Mouse (Mus musculus) thymus, postnatal 25 days (tissue): ENCODE measurements around the gene Mansc1.

ENCODE experiments used
- DNase-seq: peaks from one replicate; pipeline ENCODE4 v3.0.0; 2022

Mansc1 gene

DNA sequence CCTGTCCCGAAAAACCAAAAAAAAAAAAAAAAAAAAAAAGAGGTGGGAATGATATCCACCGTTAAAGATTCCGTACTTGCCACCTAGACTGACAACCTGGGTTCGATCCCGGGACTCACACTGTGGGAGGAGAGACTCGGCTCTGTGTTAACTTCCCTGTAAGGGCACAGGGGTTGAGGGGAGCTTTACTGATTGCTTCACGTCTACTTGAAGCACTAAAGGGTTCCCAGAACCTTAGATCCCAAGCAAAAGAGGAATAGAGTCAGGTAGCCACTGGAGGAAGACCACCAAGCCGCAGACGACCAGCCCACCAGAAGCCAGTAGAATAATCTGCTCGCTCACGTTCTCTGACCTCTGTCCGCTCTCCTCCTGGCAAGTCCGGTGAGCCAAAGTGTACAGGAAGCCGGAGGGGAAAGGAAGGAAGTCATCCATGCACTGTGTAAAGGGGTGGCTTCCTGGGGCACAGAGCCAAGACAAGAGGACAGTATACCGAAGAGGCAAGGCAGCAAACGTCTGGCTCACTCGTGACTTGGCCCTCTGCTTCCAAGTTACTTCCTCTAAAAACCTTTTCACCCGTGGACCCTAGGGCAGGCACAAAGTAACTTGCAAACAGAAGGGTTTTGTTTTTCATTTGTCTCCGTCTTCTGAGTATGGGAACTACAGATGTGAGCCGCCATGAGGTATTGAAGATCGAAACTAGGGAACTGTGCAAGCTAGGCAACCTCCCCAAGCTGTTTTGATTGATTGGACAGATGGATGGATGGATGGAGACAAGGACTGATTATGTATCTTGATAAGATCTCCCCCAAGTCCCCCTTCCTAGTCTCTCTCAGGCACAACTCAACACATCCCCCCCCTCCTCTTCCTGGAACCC is 37.5 kb downstream of the Mansc1 start:
- peak; percentile 8 for DNase-seq

DNA sequence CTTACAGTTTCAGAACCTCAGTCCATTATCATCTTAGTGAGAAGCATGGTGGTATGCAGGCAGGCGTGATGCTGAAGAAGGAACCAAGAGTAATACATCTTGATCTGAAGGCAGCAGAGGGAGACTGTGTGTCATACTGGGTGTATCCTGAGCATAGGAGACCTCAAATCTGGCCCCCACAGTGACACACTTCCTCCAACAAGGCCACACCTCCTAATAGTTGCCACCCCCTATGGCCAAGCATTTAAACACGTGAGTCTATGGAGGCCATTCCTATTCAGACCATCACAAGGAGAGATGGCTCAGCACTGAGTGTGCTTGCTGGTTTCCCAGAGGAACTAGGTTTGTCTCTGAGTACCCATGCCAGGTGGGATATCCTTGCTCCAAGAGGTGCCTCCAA is 40.7 kb downstream of the Mansc1 start:
- DNase-seq: no peak

DNA sequence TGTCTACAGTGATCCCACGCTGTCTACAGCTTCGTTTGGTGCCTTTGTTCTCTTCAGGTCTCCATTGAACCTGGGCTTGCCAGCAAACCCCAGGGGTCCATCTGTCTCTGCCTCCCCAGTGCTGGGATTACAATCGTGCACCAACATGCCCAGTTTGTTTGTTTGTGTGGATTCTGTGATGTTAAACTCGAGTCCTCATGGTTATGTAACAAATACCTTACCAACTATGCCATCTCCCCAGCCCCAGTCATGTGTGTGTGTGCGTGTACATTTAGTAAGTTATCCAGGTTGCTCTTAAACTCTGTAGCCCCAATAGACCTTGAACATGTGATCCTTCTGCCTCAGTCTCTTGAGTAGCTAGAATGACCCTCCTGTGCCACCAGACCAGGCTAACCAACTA is 46.0 kb downstream of the Mansc1 start:
- DNase-seq: no peak

GRCm38 (mm10) chr6:134584616-134585015 is 47.7 kb downstream of the Mansc1 start:
- no peak for DNase-seq

DNA sequence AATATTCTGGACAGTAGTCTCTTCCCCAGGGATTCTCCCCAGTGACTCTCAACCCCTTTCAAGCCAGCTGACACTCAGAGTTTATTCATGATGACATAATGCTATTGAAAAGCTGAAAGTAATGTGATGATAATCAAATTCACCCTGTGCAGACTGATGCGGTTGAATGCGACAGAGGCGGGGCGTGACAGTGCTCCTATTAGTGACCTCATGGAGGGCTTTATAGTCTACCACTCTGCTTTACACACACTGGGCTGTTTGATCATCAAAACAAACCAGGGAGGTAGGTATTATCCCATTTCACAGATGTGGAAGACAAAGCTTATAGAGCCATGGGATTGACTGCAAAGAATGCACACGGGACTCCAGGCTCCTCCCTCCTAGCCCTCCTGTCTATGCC is 50.2 kb downstream of the Mansc1 start:
- no peak for DNase-seq

DNA sequence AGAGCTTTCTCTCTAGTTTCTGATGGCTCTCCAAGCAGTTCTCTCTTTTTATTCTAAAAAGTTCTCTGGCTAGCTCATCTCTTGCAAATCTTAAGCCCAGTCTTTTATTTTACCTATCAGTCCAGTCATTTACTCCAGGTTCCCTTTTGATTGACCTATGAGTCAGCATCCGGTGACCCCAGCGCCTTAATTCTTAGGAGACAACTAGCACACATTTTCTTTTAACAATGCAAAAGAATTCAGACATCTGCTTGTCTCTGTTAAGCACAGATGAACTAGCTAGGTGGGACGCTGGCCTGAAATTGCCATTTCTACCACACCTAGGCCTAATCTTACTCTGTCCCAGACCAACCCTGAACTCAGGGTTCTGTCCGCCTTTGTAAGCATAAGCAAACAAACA is 52.8 kb downstream of the Mansc1 start:
- DNase-seq: no peak

- DNase-seq: no peak
Observed at GRCm38 (mm10) chr6:134578039-134578438, 54.2 kb downstream of the Mansc1 start.

GRCm38 (mm10) chr6:134575288-134575741 is 57.0 kb downstream of the Mansc1 start:
- DNase-seq: no peak

DNA sequence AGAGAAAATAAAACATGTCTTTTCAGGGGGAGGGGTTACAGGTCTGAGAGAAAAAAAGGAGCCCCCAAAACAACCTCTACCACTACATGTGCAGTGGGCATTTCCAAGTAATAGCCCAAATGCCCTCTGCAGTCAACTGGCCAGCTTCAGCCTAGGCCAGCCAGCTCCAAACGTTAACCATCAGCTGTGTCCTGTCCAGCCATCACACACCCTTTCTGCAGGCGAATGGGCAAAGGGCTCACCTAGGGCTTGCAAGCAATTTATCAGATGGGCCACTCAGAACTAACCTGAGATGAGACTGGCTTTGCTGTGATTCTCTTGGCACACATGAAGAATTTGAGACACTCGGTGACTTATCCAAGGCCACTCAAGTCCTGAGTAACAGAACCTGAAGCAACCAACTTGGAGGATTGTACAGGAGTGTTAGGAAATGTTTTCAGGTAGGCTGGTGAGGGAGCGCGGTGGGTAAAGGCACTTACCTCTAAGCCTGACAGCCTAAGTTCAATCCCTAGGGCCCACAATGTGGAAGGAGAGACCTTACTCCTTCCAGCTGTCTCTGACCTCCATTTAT is 64.2 kb downstream of the Mansc1 start:
- no peak for DNase-seq

- DNase-seq: peak; percentile 84
Observed at GRCm38 (mm10) chr6:134566818-134567485, 65.3 kb downstream of the Mansc1 start, which contains the start of gene Lrp6. Lrp6 (minus strand) TSS chr6:134566965.

- no peak for DNase-seq
Observed at GRCm38 (mm10) chr6:134566248-134566817, 66.0 kb downstream of the Mansc1 start.

DNA sequence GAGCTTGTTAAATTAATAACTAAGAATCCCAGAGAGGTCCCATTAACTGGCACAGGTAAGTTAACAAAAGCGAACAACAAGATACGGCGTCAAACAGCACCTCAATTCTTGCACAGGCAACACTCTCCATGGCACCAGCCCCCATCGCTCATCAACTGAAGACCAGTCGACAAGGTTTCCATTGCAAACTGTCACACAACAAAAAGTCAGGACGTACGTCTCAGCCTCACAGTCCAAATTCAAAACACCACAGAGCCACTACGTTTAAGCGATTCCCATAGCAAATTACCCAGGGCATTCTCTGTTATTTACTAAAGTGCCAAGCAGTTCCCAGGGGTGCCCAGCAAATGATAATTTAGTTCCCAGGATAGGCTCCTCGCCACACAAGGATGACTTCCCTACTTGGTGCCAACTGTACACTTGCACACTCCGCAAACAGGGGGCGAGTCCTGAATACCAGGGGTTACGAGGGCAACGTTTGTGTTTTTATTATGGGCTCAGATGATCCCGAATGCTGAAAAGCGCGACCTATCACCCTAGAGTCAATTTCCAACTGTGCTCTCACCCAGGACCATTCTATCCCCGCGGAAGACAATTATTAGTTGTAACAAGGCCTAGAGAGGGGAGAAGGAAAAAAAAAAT is 66.6 kb downstream of the Mansc1 start:
- DNase-seq: peak; percentile 24

- DNase-seq: no peak
Observed at GRCm38 (mm10) chr6:134564539-134564938, 67.7 kb downstream of the Mansc1 start.

DNA sequence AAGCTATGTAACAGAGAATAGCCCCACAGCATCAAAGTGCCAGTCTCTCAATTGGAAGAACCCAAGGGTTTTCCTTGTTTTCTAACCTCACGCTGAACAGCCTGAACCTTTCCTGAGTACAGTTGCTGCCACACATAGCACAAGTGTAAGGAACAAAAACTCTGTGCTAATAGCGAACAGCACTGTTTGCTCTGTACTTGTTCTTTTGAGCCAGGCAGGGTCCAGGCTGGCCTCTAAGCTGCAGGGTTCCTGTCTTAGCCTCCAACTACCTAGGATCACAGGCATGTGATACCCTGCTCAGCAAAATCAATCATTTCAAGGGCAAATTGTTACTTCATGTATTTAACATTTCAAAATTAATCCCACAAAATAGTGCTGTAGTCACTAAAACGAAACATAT is 72.7 kb downstream of the Mansc1 start:
- DNase-seq: no peak
